Mouse (Mus musculus) spleen, adult 2 months (tissue): ENCODE results near the gene Selenot.

ENCODE experiments used
- CTCF ChIP-seq: fragments of 200-500 bp; IDR thresholded peaks from 2 replicates; pipeline ENCODE4 v1.5.1; 2011; ENCODE audit warnings: mild to moderate bottlenecking, inconsistent platforms; ENCODE audit not compliant: insufficient read depth, insufficient read length, insufficient replicate concordance; ENCODE audit errors: extremely low read depth
- POLR2A ChIP-seq: fragments of 200-500 bp; IDR thresholded peaks from 2 replicates; pipeline ENCODE4 v1.6.1; 2011; ENCODE audit warnings: low read depth, low read length, inconsistent platforms

DNA sequence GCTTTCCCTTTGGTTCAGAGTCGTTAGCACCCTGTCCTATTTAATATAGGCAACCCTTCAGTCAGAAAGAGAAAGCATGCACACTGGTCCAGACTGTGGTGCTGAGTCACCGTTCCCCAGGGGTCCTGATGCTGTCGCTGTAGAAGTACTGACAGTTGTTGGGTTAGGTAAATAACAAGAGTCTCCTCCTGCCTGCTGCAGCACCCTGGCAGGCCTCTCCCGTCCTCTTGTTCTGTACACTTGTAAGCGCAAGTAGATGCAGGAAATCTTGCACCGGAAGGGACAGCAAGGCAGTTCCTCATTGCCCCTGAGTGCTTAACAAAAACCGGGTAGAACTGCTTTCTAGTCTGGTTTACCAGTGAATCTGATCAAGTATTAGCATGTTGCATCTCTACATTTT, 19.8 kb upstream of the Selenot start:
- no peak for TF ChIP-seq POLR2A
- TF ChIP-seq CTCF: no peak
